Mouse (Mus musculus) cerebellum, adult 2 months (tissue): ENCODE measurements around the gene Pin1.

ENCODE experiments used
- CTCF ChIP-seq: fragments of 200-500 bp; IDR thresholded peaks from 2 replicates; pipeline ENCODE4 v1.5.1; 2011; ENCODE audit warnings: low read depth, mild to moderate bottlenecking, control low read depth, low read length, moderate library complexity, borderline replicate concordance; ENCODE audit not compliant: insufficient read depth
- POLR2A ChIP-seq: fragments of 200-500 bp; IDR thresholded peaks from 2 replicates; pipeline ENCODE4 v1.6.1; 2011; ENCODE audit warnings: low read length, control low read depth, borderline replicate concordance; ENCODE audit not compliant: insufficient read depth

DNA sequence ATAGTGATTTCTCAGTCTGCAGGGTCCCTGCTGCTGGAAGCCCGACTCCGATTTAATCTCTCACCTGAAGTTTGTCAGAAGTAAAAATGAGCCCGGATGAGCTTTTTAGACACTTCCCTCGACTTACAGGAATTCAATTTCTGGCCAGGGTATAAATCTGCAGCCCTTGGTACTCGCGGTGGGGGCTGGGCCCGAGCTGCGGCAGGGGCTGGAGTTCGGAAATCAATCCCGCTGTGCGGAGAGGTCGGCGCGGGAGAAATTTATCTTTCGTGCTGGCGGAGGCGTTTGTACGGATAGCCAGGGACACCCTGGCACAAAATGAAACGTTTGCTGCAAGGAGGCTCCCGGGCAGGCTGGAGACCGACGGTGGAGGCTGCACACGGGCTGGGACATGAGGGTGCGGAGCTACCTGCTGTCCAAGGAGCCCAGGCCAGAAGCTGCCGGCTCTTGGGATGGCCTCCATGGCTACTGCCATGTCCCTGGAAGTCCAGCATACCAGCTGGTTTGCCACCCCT is 42.9 kb downstream of the Pin1 start:
- TF ChIP-seq CTCF (no peak), POLR2A (no peak)
